Mouse (Mus musculus): ENCODE results near the gene Ppil6. TPM values are rescaled to one million over a fixed set of nuclear protein-coding genes. Genes with fewer than 3 reads are reported as not detected.

Gene Ppil6
- polyA plus RNA-seq, 1 experiment: 0.08 TPM

GRCm38 (mm10) chr10:41523386-41523785, 33.1 kb downstream of the Ppil6 start:
- no peak overlapping the region for H3K4me3 ChIP-seq (ENCODE audit: insufficient read depth, poor library complexity, severe bottlenecking)
- H3K79me2 ChIP-seq (ENCODE audit: control insufficient read depth, insufficient read depth): peaks cover 79% of the 10 kb centered on the region
- no peak overlapping the region for H3ac ChIP-seq (ENCODE audit: control insufficient read depth, insufficient read length, low read depth)
- no peaks in the 10 kb centered on the region for H3K27me3 ChIP-seq (ENCODE audit: control insufficient read depth, insufficient read depth, insufficient read length)
- H3K79me3 ChIP-seq (ENCODE audit: low read depth): peaks cover 59% of the 10 kb centered on the region
- peaks cover 58% of the 10 kb centered on the region for H3K36me3 ChIP-seq (ENCODE audit: control insufficient read depth, insufficient read depth)
- TF ChIP-seq CEBPB (IDR thresholded peaks at IDR 0.05; ENCODE audit: low read depth): no peak
- no peak for TF ChIP-seq FOSL1 (IDR thresholded peaks at IDR 0.05; ENCODE audit: insufficient read depth, low read length, poor library complexity, severe bottlenecking)
- no peak for TF ChIP-seq CTCF (IDR thresholded peaks at IDR 0.05; ENCODE audit: control insufficient read depth, insufficient read depth, insufficient read length)
- TF ChIP-seq MYOD1 (IDR thresholded peaks at IDR 0.05; ENCODE audit: control insufficient read depth, insufficient read length, low read depth): no peak
- TF ChIP-seq USF1 (IDR thresholded peaks at IDR 0.05; ENCODE audit: low read depth): no peak
- TF ChIP-seq MYOG (IDR thresholded peaks at IDR 0.05; ENCODE audit: control insufficient read depth, extremely low read depth, insufficient read length): no peak

- Histone ChIP-seq H3K79me2 (ENCODE audit: control insufficient read depth, insufficient read depth) (peaks cover 66% of the 10 kb centered on the region), H3K4me3 (ENCODE audit: insufficient read depth, poor library complexity, severe bottlenecking) (no peak overlapping the region), H3K27me3 (ENCODE audit: control insufficient read depth, insufficient read depth, insufficient read length) (no peaks in the 10 kb centered on the region), H3K79me3 (ENCODE audit: low read depth) (peaks cover 49% of the 10 kb centered on the region), H3K36me3 (ENCODE audit: control insufficient read depth, insufficient read depth) (peaks cover 80% of the 10 kb centered on the region), H3ac (ENCODE audit: control insufficient read depth, insufficient read length, low read depth) (no peak overlapping the region)
- TF ChIP-seq MAX (IDR thresholded peaks at IDR 0.05) (no peak), CTCF (IDR thresholded peaks at IDR 0.05; ENCODE audit: control insufficient read depth, insufficient read depth, insufficient read length) (no peak), USF1 (IDR thresholded peaks at IDR 0.05; ENCODE audit: low read depth) (no peak), MYOD1 (IDR thresholded peaks at IDR 0.05; ENCODE audit: control insufficient read depth, insufficient read length, low read depth) (no peak), MYOG (IDR thresholded peaks at IDR 0.05; ENCODE audit: control insufficient read depth, extremely low read depth, insufficient read length) (no peak), FOSL1 (IDR thresholded peaks at IDR 0.05; ENCODE audit: insufficient read depth, low read length, poor library complexity, severe bottlenecking) (no peak), CEBPB (IDR thresholded peaks at IDR 0.05; ENCODE audit: low read depth) (no peak)
Measured at GRCm38 (mm10) chr10:41525696-41526095, 35.5 kb downstream of the Ppil6 start.

- Histone ChIP-seq H3K36me3 (ENCODE audit: control insufficient read depth, insufficient read depth) (peaks cover 83% of the 10 kb centered on the region), H3K79me3 (ENCODE audit: low read depth) (peaks cover 15% of the 10 kb centered on the region), H3K4me3 (ENCODE audit: insufficient read depth, poor library complexity, severe bottlenecking) (no peak overlapping the region), H3ac (ENCODE audit: control insufficient read depth, insufficient read length, low read depth) (no peak overlapping the region), H3K27me3 (ENCODE audit: control insufficient read depth, insufficient read depth, insufficient read length) (no peaks in the 10 kb centered on the region), H3K79me2 (ENCODE audit: control insufficient read depth, insufficient read depth) (peaks cover 36% of the 10 kb centered on the region)
- TF ChIP-seq MYOD1 (IDR thresholded peaks at IDR 0.05; ENCODE audit: control insufficient read depth, insufficient read length, low read depth) (no peak), MYOG (IDR thresholded peaks at IDR 0.05; ENCODE audit: control insufficient read depth, extremely low read depth, insufficient read length) (no peak)
Measured at GRCm38 (mm10) chr10:41529972-41530371, 39.7 kb downstream of the Ppil6 start.

GRCm38 (mm10) chr10:41535991-41536390, 45.8 kb downstream of the Ppil6 start:
- TF ChIP-seq FOSL1 (IDR thresholded peaks at IDR 0.05; ENCODE audit: insufficient read depth, low read length, poor library complexity, severe bottlenecking): no peak
- TF ChIP-seq MAX (IDR thresholded peaks at IDR 0.05): no peak
- TF ChIP-seq CEBPB (IDR thresholded peaks at IDR 0.05; ENCODE audit: low read depth): no peak
- TF ChIP-seq CTCF (IDR thresholded peaks at IDR 0.05; ENCODE audit: control insufficient read depth, insufficient read depth, insufficient read length): no peak
- TF ChIP-seq USF1 (IDR thresholded peaks at IDR 0.05; ENCODE audit: low read depth): no peak
- no peak for TF ChIP-seq MYOD1 (IDR thresholded peaks at IDR 0.05; ENCODE audit: control insufficient read depth, insufficient read length, low read depth)
- TF ChIP-seq MYOG (IDR thresholded peaks at IDR 0.05; ENCODE audit: control insufficient read depth, extremely low read depth, insufficient read length): no peak
- no peak overlapping the region for H3ac ChIP-seq (ENCODE audit: control insufficient read depth, insufficient read length, low read depth)
- peaks cover 9% of the 10 kb centered on the region for H3K79me3 ChIP-seq (ENCODE audit: low read depth)
- peaks cover 31% of the 10 kb centered on the region for H3K36me3 ChIP-seq (ENCODE audit: control insufficient read depth, insufficient read depth)
- H3K79me2 ChIP-seq (ENCODE audit: control insufficient read depth, insufficient read depth): peaks cover 10% of the 10 kb centered on the region
- H3K27me3 ChIP-seq (ENCODE audit: control insufficient read depth, insufficient read depth, insufficient read length): no peaks in the 10 kb centered on the region
- H3K4me3 ChIP-seq (ENCODE audit: insufficient read depth, poor library complexity, severe bottlenecking): no peak overlapping the region

GRCm38 (mm10) chr10:41536714-41537113, 46.5 kb downstream of the Ppil6 start:
- peaks cover 3% of the 10 kb centered on the region for H3K79me2 ChIP-seq (ENCODE audit: control insufficient read depth, insufficient read depth)
- no peak overlapping the region for H3K4me3 ChIP-seq (ENCODE audit: insufficient read depth, poor library complexity, severe bottlenecking)
- H3K36me3 ChIP-seq (ENCODE audit: control insufficient read depth, insufficient read depth): peaks cover 24% of the 10 kb centered on the region
- no peaks in the 10 kb centered on the region for H3K27me3 ChIP-seq (ENCODE audit: control insufficient read depth, insufficient read depth, insufficient read length)
- H3K79me3 ChIP-seq (ENCODE audit: low read depth): peaks cover 6% of the 10 kb centered on the region
- TF ChIP-seq MAX (IDR thresholded peaks at IDR 0.05) (no peak), USF1 (IDR thresholded peaks at IDR 0.05; ENCODE audit: low read depth) (no peak), MYOG (IDR thresholded peaks at IDR 0.05; ENCODE audit: control insufficient read depth, extremely low read depth, insufficient read length) (no peak), CEBPB (IDR thresholded peaks at IDR 0.05; ENCODE audit: low read depth) (no peak)
- no peak overlapping the region for H3ac ChIP-seq (ENCODE audit: control insufficient read depth, insufficient read length, low read depth)

- peaks cover 3% of the 10 kb centered on the region for H3K79me2 ChIP-seq (ENCODE audit: control insufficient read depth, insufficient read depth)
- H3K36me3 ChIP-seq (ENCODE audit: control insufficient read depth, insufficient read depth): peaks cover 22% of the 10 kb centered on the region
- peaks cover 5% of the 10 kb centered on the region for H3K79me3 ChIP-seq (ENCODE audit: low read depth)
- no peak overlapping the region for H3K4me3 ChIP-seq (ENCODE audit: insufficient read depth, poor library complexity, severe bottlenecking)
- H3K27me3 ChIP-seq (ENCODE audit: control insufficient read depth, insufficient read depth, insufficient read length): no peaks in the 10 kb centered on the region
- no peak overlapping the region for H3ac ChIP-seq (ENCODE audit: control insufficient read depth, insufficient read length, low read depth)
- TF ChIP-seq MYOD1 (IDR thresholded peaks at IDR 0.05; ENCODE audit: control insufficient read depth, insufficient read length, low read depth): no peak
- TF ChIP-seq MYOG (IDR thresholded peaks at IDR 0.05; ENCODE audit: control insufficient read depth, extremely low read depth, insufficient read length): no peak
- no peak for TF ChIP-seq USF1 (IDR thresholded peaks at IDR 0.05; ENCODE audit: low read depth)
- TF ChIP-seq CEBPB (IDR thresholded peaks at IDR 0.05; ENCODE audit: low read depth): no peak
- no peak for TF ChIP-seq MAX (IDR thresholded peaks at IDR 0.05)
Measured at GRCm38 (mm10) chr10:41537226-41537982, 47.2 kb downstream of the Ppil6 start.

All from C2C12 (cell line).